Mouse (Mus musculus): ENCODE results near the gene Rhbdl3. TPM values are rescaled to one million over a fixed set of nuclear protein-coding genes. Genes with fewer than 3 reads are reported as not detected.
"Not testable (repeated sequence)": the region's sequence is repeated elsewhere in the genome, so short reads cannot be mapped to it uniquely, and the experiment has no call there.

Gene Rhbdl3
- polyA plus RNA-seq, 1 experiment from 2014 or later, result 0.71 TPM

DNA sequence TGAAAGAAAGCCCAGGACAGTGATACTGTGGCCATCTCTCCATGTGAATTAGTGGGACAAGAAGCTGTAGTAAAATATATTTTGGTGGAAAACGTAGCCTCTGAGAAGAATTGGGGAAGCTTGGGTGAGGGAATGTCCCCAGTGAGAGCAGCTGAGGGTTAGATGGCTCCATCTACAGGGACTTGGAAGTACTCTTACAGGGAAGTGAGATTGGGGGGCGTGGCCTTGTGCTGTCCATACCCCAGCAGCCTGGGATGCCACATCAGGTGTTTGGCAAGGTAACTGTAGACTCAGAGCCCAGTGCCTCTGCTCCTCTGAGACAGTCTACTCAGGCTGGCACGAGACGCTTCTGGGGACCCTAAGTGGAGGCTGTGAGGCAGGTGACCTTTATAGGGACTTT is 54.1 kb downstream of the Rhbdl3 start:
- Histone ChIP-seq H3K36me3 (peaks cover 11% of the 10 kb centered on the region), H3K27me3 (replicated peaks) (0 out of 2 replicates have a peak, but pooled peaks cover 5% of the 10 kb centered on the region), H3K4me3 (no peak overlapping the region), H3K4me2 (no peak overlapping the region), H3K27ac (replicated peaks) (no peak overlapping the region), H3K9ac (no peak overlapping the region), H3K9me3 (no peaks in the 10 kb centered on the region), H3K4me1 (no peaks in the 10 kb centered on the region)
- no peak for ATAC-seq (ENCODE audit: extremely low read depth, insufficient number of reproducible peaks, low FRiP score, low TSS enrichment)
- 30% methylated on average over 4 of the region's 4 CpGs for WGBS

DNA sequence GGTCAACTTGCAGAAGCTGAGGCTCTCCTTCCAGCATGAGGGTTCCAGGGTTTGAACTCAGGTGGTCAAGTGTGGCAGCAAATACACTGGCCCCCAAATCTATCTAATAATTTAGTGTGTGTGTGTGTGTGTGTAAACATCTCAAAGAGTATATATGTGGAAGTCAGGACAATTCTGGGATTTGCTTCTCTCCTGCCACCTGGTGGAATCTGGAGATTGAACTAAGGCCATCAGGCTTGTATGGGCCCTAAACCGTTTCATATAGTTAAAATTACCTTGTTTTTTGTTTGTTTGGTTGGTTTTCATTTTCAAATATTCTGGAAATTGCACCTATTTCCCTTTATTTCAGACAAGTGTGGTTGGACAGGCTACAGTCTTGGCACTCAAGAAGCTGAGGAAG is 68.2 kb downstream of the Rhbdl3 start:
- Histone ChIP-seq H3K9ac (no peak overlapping the region), H3K4me2 (no peak overlapping the region), H3K4me3 (no peak overlapping the region), H3K27me3 (replicated peaks) (no peaks in the 10 kb centered on the region), H3K9me3 (no peaks in the 10 kb centered on the region), H3K4me1 (no peaks in the 10 kb centered on the region), H3K27ac (replicated peaks) (no peak overlapping the region), H3K36me3 (peaks cover 85% of the 10 kb centered on the region)
- WGBS, result 91% methylated on average over 1 of the region's 1 CpGs
- no peak for ATAC-seq (ENCODE audit: extremely low read depth, insufficient number of reproducible peaks, low FRiP score, low TSS enrichment)

DNA sequence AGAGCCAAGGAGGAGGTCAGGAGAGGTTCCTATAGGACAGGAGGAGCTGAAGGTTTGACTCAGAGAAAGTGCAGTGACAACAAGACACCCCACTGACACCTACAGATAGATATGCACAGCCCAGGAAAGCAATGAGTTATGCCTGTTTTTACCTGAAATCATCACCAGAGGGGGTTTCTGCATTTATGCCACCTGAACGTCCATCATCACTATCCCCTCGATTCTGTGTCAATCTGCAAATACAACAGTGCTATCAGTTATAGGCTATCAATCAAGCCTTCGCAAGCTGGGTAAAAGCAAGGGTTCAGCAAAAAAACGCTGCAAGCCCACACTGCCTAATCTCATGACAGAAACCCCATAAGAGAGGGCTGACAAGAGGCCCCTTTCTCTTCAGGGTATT is 75.9 kb downstream of the Rhbdl3 start:
- Histone ChIP-seq H3K27ac (replicated peaks) (no peak overlapping the region), H3K27me3 (replicated peaks) (no peaks in the 10 kb centered on the region), H3K9me3 (no peaks in the 10 kb centered on the region), H3K9ac (no peak overlapping the region), H3K4me3 (peak overlapping the region; percentile 92; the same call in 1 of the 2 replicates), H3K4me1 (peaks cover 12% of the 10 kb centered on the region), H3K4me2 (peak overlapping the region; percentile 94; the same call in 1 of the 2 replicates), H3K36me3 (peaks cover 31% of the 10 kb centered on the region)
- no peak for ATAC-seq (ENCODE audit: extremely low read depth, insufficient number of reproducible peaks, low FRiP score, low TSS enrichment)
- 60% methylated on average over 4 of the region's 4 CpGs for WGBS

DNA sequence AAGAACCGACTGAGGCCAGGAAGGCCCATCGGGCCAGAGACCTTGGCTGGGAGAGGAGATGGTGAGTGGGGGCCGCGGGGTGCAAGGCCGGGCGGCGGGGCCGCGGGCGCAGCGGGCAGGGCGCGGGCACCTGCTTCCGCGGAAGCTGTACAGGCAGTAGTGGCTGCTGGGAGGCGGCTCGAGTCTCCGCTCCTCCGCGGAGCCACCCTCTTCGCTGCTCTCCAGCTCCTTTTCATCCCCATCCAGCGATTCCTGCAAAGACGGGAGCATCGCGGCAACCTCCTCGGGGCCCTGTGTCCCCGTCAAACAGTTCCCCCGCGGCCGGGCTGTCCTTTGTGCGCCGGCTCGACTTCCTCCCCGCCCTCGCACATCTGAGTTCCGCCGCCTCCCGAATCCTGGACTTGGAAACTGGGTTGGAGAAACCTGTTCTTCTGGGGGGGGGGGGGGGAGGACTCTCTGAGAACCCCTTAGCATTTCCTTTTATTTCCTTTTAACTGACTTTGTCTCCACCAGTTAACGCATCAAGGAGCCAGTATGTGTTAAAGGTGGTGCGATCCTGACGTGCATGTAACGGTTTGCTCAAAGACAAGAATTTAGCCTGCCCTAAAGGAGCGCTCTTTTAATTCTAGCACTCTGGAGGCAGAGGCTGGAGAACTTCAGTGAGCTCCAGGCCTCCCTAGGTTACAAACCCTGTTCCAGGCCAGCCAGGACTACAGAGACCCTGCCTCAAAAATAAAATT is 77.2 kb downstream of the Rhbdl3 start, which contains the start of gene 5730455P16Rik:
TSS of gene 5730455P16Rik (minus strand) at position 323 of the 740 bp plus-strand sequence.
- peak within 1 kb of the TSS; percentile 92 for H3K4me3 ChIP-seq
- H3K27me3 ChIP-seq (replicated peaks), result no peaks in the 10 kb centered on the region
- H3K4me1 ChIP-seq, result peaks cover 17% of the 10 kb centered on the region
- peak within 1 kb of the TSS; percentile 78 for H3K27ac ChIP-seq (replicated peaks)
- H3K9ac ChIP-seq, result peak within 1 kb of the TSS; percentile 95
- H3K4me2 ChIP-seq, result peak within 1 kb of the TSS; percentile 94
- peaks cover 23% of the 10 kb centered on the region for H3K36me3 ChIP-seq
- ATAC-seq (ENCODE audit: extremely low read depth, insufficient number of reproducible peaks, low FRiP score, low TSS enrichment), result peak; percentile 60; the same call in 1 of the 2 replicates
- no peaks in the 10 kb centered on the region for H3K9me3 ChIP-seq
- 2% methylated on average over 38 of the region's 43 CpGs for WGBS

DNA sequence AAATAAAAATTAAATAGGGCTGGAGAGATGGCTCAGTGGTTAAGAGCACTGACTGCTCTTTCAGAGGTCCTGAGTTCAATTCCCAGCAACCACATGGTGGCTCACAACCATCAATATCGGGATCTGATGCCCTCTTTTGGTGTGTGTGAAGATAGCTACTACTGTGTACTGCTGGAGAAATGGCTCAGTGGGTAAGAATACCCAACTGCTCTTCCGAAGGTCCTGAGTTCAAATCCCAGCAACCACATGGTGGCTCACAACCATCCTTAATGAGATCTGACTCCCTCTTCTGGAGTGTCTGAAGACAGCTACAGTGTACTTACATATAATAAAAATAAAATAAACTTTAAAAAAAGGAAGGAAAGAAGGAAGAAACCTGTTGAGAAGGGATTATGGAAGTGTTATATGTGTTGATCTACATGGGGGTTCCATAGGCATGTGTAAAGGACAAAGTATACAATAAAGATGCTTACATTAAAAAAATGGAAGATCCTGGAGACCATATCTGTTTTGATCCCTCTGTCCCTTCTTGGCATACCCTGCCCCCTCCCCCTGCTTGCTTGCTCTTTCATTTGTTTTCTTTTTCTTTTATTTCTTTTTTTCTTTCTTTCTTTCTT is 77.8 kb downstream of the Rhbdl3 start:
- not testable (repeated sequence) for H3K9me3 ChIP-seq; H3K27me3 ChIP-seq (replicated peaks); ATAC-seq (ENCODE audit: extremely low read depth, insufficient number of reproducible peaks, low FRiP score, low TSS enrichment)
- Histone ChIP-seq H3K36me3 (peaks cover 16% of the 10 kb centered on the region), H3K4me3 (peak overlapping the region; percentile 92), H3K4me1 (peaks cover 17% of the 10 kb centered on the region), H3K4me2 (peak overlapping the region; percentile 94), H3K27ac (replicated peaks) (0 out of 2 replicates have a peak overlapping the region, but pooled peaks have one; percentile 78), H3K9ac (peak overlapping the region; percentile 95)
- WGBS, result 60% methylated on average over 2 of the region's 2 CpGs

DNA sequence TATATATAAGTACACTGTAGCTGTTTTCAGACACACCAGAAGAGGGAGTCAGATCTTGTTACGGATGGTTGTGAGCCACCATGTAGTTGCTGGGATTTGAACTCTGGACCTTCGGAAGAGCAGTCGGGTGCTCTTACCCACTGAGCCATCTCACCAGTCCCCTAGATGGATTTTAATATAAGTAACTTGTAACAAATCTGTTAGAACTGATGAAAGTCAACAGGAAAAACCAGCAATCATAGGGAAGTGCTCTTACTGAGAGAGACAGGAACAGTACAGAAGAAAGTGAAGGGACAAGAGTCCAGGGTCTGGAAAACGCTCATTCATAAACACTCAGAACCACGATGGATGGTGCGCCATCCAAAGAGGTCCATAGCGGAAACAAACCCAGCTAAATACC is 78.5 kb downstream of the Rhbdl3 start:
- H3K4me2 ChIP-seq; H3K9me3 ChIP-seq; H3K36me3 ChIP-seq; H3K4me3 ChIP-seq; H3K27me3 ChIP-seq (replicated peaks); H3K27ac ChIP-seq (replicated peaks); ATAC-seq (ENCODE audit: extremely low read depth, insufficient number of reproducible peaks, low FRiP score, low TSS enrichment); H3K9ac ChIP-seq: not testable (repeated sequence)
- 95% methylated on average over 7 of the region's 7 CpGs for WGBS
- peaks cover 17% of the 10 kb centered on the region for H3K4me1 ChIP-seq

DNA sequence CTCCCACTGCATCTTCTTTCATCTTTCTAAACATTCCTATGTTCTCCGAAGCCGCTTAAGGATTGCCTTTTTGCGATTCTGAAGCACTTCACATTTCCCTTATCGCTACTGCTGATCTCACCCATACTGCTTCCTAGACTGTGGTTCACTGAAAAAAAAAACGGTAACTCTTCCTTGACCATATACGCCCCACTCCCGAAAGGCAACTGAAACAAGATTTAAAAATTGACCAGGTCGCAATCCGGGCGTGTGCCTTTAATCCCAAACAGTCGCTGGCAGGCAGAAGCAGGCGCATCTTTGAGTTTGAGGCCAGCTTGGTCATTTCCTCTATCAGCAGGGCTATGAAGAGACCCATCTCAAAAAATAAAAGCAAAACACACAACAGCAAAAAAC is 81.9 kb downstream of the Rhbdl3 start:
- H3K27ac ChIP-seq (replicated peaks), result peak overlapping the region; percentile 91
- peak overlapping the region; percentile 81 for H3K4me2 ChIP-seq
- H3K4me3 ChIP-seq, result peak overlapping the region; percentile 89
- no peaks in the 10 kb centered on the region for H3K9me3 ChIP-seq
- no peak for ATAC-seq (ENCODE audit: extremely low read depth, insufficient number of reproducible peaks, low FRiP score, low TSS enrichment)
- H3K27me3 ChIP-seq (replicated peaks), result no peaks in the 10 kb centered on the region
- peak overlapping the region; percentile 84 for H3K9ac ChIP-seq
- 5% methylated on average over 12 of the region's 12 CpGs for WGBS
- peaks cover 27% of the 10 kb centered on the region for H3K36me3 ChIP-seq
- peaks cover 40% of the 10 kb centered on the region for H3K4me1 ChIP-seq

DNA sequence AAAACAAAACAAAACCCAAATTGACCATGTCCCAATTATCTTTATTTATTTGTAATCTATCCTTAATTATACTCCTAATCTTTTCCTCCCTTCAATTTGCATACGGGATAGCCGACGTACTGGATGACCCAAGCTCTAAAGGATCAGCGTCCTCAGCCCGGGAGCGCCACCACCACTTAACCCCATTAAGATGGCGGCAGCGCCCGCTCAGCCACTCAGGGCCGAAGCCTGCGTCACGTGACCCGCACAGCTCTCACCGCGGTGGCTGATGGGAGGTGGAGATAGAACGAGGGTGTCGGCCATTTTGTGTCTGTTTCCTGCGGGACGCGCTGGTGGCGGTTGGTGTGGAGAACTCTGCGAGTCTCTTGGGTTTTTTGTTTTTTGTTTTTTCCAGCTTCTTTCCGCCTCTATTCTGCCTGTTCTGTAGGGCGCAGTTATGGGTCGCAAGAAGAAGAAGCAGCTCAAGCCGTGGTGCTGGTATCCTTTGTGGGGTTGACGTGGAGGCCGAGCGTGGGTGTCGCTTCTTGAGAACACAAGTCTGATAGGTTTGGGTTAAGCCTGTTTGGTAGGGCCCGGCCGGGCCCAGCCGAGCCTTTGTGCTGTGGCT is 82.4 kb downstream of the Rhbdl3 start, which contains the start of gene Zfp207:
TSS of gene Zfp207 (plus strand) at position 261 of the 607 bp plus-strand sequence.
- H3K4me2 ChIP-seq, result peak within 1 kb of the TSS; percentile 95
- H3K4me1 ChIP-seq, result peaks cover 41% of the 10 kb centered on the region
- H3K27ac ChIP-seq (replicated peaks), result peak within 1 kb of the TSS; percentile 91
- no peaks in the 10 kb centered on the region for H3K9me3 ChIP-seq
- H3K27me3 ChIP-seq (replicated peaks), result no peaks in the 10 kb centered on the region
- H3K36me3 ChIP-seq, result peaks cover 32% of the 10 kb centered on the region
- peak within 1 kb of the TSS; percentile 94 for H3K9ac ChIP-seq
- WGBS, result under 1% methylated on average over 33 of the region's 33 CpGs
- peak within 1 kb of the TSS; percentile 89 for H3K4me3 ChIP-seq
- ATAC-seq (ENCODE audit: extremely low read depth, insufficient number of reproducible peaks, low FRiP score, low TSS enrichment), result peak; percentile 93

DNA sequence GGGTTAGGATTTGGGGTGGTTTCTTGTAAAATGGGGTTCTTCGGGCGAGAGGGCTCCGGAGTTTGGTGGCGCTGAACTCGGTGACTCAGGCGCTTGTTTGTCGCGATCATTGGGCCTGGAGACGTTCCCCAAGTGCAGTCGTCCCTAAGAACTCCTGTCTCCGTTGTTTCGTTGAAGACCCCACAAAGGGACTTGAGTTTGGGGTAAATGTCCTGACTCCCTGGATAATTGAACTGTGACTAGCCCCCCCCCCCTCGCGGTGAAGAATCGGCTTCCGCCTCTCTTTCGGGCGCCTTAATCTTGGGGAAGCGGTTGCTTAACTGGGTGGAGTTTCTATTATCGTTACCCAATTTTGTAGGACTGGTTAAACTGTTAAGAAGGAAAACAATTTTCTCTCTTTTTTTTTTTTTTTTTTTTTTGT is 82.9 kb downstream of the Rhbdl3 start:
- no peaks in the 10 kb centered on the region for H3K9me3 ChIP-seq
- H3K4me3 ChIP-seq, result peak overlapping the region; percentile 89
- peak overlapping the region; percentile 95 for H3K4me2 ChIP-seq
- H3K27ac ChIP-seq (replicated peaks), result peak overlapping the region; percentile 91
- H3K36me3 ChIP-seq, result peaks cover 37% of the 10 kb centered on the region
- WGBS, result 0% methylated on average over 20 of the region's 20 CpGs
- H3K4me1 ChIP-seq, result peaks cover 38% of the 10 kb centered on the region
- no peak for ATAC-seq (ENCODE audit: extremely low read depth, insufficient number of reproducible peaks, low FRiP score, low TSS enrichment)
- no peaks in the 10 kb centered on the region for H3K27me3 ChIP-seq (replicated peaks)
- H3K9ac ChIP-seq, result peak overlapping the region; percentile 94

DNA sequence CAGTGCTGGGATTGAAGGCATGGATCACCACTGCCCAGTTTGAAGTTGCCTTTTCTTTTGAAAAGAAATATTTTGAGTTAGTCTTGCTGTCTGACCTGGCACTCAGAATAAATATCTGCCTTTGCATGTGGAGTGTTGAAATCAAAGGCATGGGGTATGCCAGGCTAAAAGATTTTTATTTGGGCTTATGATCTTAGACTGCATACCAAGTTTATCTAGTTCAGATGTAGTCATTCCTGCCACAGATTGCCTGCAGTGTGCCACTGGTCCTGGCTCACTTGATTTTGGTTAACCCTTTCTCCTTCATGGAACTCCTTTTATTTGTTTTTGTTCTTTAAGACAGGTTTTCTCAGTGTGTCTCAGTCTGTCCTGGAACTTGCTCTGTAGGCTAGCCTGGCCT is 83.7 kb downstream of the Rhbdl3 start:
- Histone ChIP-seq H3K9ac (peak overlapping the region; percentile 84), H3K9me3 (no peaks in the 10 kb centered on the region), H3K27ac (replicated peaks) (0 out of 2 replicates have a peak overlapping the region, but pooled peaks have one; percentile 53), H3K36me3 (peaks cover 45% of the 10 kb centered on the region), H3K4me2 (peak overlapping the region; percentile 95), H3K4me1 (peaks cover 38% of the 10 kb centered on the region), H3K27me3 (replicated peaks) (no peaks in the 10 kb centered on the region), H3K4me3 (peak overlapping the region; percentile 89)
- ATAC-seq (ENCODE audit: extremely low read depth, insufficient number of reproducible peaks, low FRiP score, low TSS enrichment), result no peak

DNA sequence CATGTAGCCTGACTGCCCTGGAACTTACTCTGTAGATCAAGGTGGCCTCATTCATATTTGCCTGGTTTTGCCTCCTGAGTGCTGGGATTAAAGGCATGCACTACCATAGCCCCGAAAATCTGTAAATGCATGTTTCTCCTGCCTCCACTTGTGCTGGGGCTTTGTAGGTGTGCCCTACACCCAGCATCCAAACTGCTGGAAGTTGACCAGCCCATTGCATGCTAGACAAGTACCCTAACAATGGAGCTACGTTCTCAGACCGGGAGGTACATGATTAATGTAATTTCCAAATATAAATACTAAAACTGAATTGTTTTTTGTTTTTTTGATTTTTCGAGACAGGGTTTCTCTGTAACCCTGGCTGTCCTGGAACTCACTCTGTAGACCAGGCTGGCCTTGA is 84.3 kb downstream of the Rhbdl3 start:
- Histone ChIP-seq H3K9ac (peak overlapping the region; percentile 84), H3K27me3 (replicated peaks) (no peaks in the 10 kb centered on the region), H3K4me1 (peaks cover 38% of the 10 kb centered on the region), H3K4me3 (peak overlapping the region; percentile 89), H3K4me2 (peak overlapping the region; percentile 95), H3K9me3 (no peaks in the 10 kb centered on the region), H3K27ac (replicated peaks) (0 out of 2 replicates have a peak overlapping the region, but pooled peaks have one; percentile 8), H3K36me3 (peaks cover 51% of the 10 kb centered on the region)
- WGBS, result 44% methylated on average over 4 of the region's 4 CpGs
- ATAC-seq (ENCODE audit: extremely low read depth, insufficient number of reproducible peaks, low FRiP score, low TSS enrichment), result no peak
